Mouse (Mus musculus) cerebellum, postnatal 14 days (tissue): Measurements from ENCODE around the gene Iffo2.

Experiments
- DNase-seq, 2 experiments: peaks; one replicate each; pipeline ENCODE4 v3.0.0; 2021; ENCODE audit warnings: mixed read lengths in 2 of 2

Iffo2 gene

GRCm38 (mm10) chr4:139646916-139647315 is 116.6 kb downstream of the Iffo2 start:
- no peak for DNase-seq

- DNase-seq, result no peak
These were observed 119.9 kb downstream of the Iffo2 start for GRCm38 (mm10) chr4:139650086-139650743.

- no peak for DNase-seq
These were observed 120.6 kb downstream of the Iffo2 start for GRCm38 (mm10) chr4:139650907-139651306.

- no peak for DNase-seq
These were observed 122.9 kb downstream of the Iffo2 start, which contains the start of gene Tas1r2 for GRCm38 (mm10) chr4:139653238-139653637. Tas1r2 (plus strand) TSS chr4:139653538.

- peak; percentile 60 to 80 for DNase-seq
These were observed 131.5 kb downstream of the Iffo2 start for GRCm38 (mm10) chr4:139661897-139662296.

- DNase-seq, result no peak
These were observed 137.3 kb downstream of the Iffo2 start for GRCm38 (mm10) chr4:139667632-139668031.

GRCm38 (mm10) chr4:139669847-139670246 is 139.5 kb downstream of the Iffo2 start:
- peak; percentile 79 to 82 for DNase-seq
